In genomic region chr1:43764481-43764880, GRCm38 (mm10) we compare ENCODE assay signal across 14 mouse cellular contexts. TPM values are rescaled to one million over a fixed set of nuclear protein-coding genes. Genes with fewer than 3 reads are reported as not detected.
"Had no signal": no experiment of that assay in that cellular context is flagged by ENCODE, and none has a peak within 500 bp of the region (broad histone marks: within the 10 kb centered on the region; RNA-seq: fewer than 3 reads in every experiment).

No protein-coding gene starts in this region.

- DNase-seq: lung, embryonic 14.5 days; lung, postnatal 10 days; lung, postnatal 4 days; midbrain, embryonic 14.5 days; retina, postnatal 1 day; right cerebral cortex, adult 18-20 months; right cerebral cortex, postnatal 25 days; right cerebral cortex, postnatal 4 days; spleen, adult 18-20 months; thymus, adult 18-20 months; thymus, postnatal 14 days; thymus, postnatal 36 days had no signal

RNA-seq across cellular contexts. Expression of gene 1500015O10Rik, which starts 34.1 kb away (rescaled TPM):
- total RNA-seq: megakaryocyte, adult 5-6 weeks; megakaryocyte-erythroid progenitor cell, adult 5-6 weeks had no signal
